ENCODE assay signal across 19 mouse cellular contexts in the genomic region with DNA sequence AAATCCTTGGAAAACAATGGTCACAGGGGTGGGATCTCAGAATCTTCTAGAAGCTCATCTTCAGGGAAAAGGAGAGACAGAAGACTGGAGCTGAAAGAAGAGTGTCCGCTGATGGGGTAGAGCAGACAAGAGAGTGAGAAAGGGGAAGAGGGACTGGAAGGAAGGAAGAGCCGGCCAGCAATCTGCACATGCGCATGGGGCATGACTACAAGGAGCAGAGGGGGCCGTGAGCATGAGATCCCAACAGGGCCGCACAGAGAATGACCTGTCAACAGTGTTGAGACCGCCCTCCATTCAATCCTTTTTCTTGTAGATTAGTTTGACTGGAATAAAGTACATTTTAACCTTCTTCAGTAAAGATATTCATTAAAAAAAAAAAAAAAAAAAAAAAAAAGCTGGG. TPM values are rescaled to one million over a fixed set of nuclear protein-coding genes. Genes with fewer than 3 reads are reported as not detected.
DNase-seq lines count a peak whose midpoint lies in the region; ATAC-seq lines count a peak whose summit lies in the region.
"Had no signal": no experiment of that assay in that cellular context is flagged by ENCODE, and none has a peak within 500 bp of the region (broad histone marks: within the 10 kb centered on the region; RNA-seq: fewer than 3 reads in every experiment).

No protein-coding gene starts in this region.

- H3K27me3 ChIP-seq in midbrain, embryonic 13.5 days, result 0 out of 2 replicates have a peak, but pooled peaks cover 5% of the 10 kb centered on the region
- H3K27me3 ChIP-seq in midbrain, embryonic 15.5 days (replicated peaks), result 0 out of 2 replicates have a peak, but pooled peaks cover 6% of the 10 kb centered on the region
- no peaks in the 10 kb centered on the region for H3K27me3 ChIP-seq in liver, embryonic 13.5 days
- H3K27me3 ChIP-seq: embryonic facial prominence, embryonic 13.5 days; intestine, embryonic 15.5 days; limb, embryonic 15.5 days had no signal

- no peak for ATAC-seq in midbrain, embryonic 13.5 days
- no peak for ATAC-seq in midbrain, embryonic 15.5 days (replicated peaks)
- ATAC-seq in liver, embryonic 13.5 days (ENCODE audit: low read depth), result no peak

- H3K27ac ChIP-seq in midbrain, embryonic 13.5 days, result no peak overlapping the region
- no peak overlapping the region for H3K27ac ChIP-seq in midbrain, embryonic 15.5 days
- no peak overlapping the region for H3K27ac ChIP-seq in liver, embryonic 13.5 days

- no peaks in the 10 kb centered on the region; the same call in 1 of the 2 replicates for H3K9me3 ChIP-seq in midbrain, embryonic 13.5 days
- H3K9me3 ChIP-seq in midbrain, embryonic 15.5 days, result no peaks in the 10 kb centered on the region
- H3K9me3 ChIP-seq in liver, embryonic 13.5 days (replicated peaks), result 0 out of 2 replicates have a peak, but pooled peaks cover 2% of the 10 kb centered on the region
- H3K9me3 ChIP-seq: hindbrain, embryonic 13.5 days; intestine, embryonic 15.5 days; limb, embryonic 15.5 days; midbrain, embryonic 12.5 days had no signal

- 93% methylated on average over 6 of the region's 6 CpGs for WGBS in midbrain, embryonic 13.5 days
- WGBS in midbrain, embryonic 15.5 days, result 86% methylated on average over 6 of the region's 6 CpGs
- 40% methylated on average over 6 of the region's 6 CpGs for WGBS in liver, embryonic 13.5 days (ENCODE audit: insufficient replicate concordance)

- peak; percentile 72 for DNase-seq in R1 (ENCODE audit: low read depth, low spot score)
- DNase-seq in liver, embryonic 13.5 days, result no peak
- DNase-seq in layer of hippocampus, postnatal 10 days (ENCODE audit: low spot score in 2 of 2), result no peak
- DNase-seq in gastrocnemius, adult 8-10 months (ENCODE audit: low spot score in 2 of 2), result no peak
- DNase-seq in left cerebral cortex, adult 18-20 months (ENCODE audit: low spot score in 2 of 2), result no peak
- DNase-seq: adrenal gland, adult 8-10 months; cerebellum, adult 18-20 months; gastrocnemius, postnatal 10 days; heart, postnatal 10 days; kidney, postnatal 4 days; right cerebral cortex, postnatal 14 days; thymus, postnatal 25 days had no signal

- H3K4me1 ChIP-seq in midbrain, embryonic 13.5 days (replicated peaks), result peaks cover 14% of the 10 kb centered on the region
- peaks cover 16% of the 10 kb centered on the region for H3K4me1 ChIP-seq in midbrain, embryonic 15.5 days
- H3K4me1 ChIP-seq in liver, embryonic 13.5 days (replicated peaks), result peaks cover 30% of the 10 kb centered on the region

- peaks cover 18% of the 10 kb centered on the region for H3K36me3 ChIP-seq in midbrain, embryonic 13.5 days
- peaks cover 14% of the 10 kb centered on the region; the same call in 1 of the 2 replicates for H3K36me3 ChIP-seq in midbrain, embryonic 15.5 days (replicated peaks)
- H3K36me3 ChIP-seq in liver, embryonic 13.5 days, result peaks cover 26% of the 10 kb centered on the region

- H3K9ac ChIP-seq in midbrain, embryonic 13.5 days (replicated peaks), result no peak overlapping the region
- H3K9ac ChIP-seq in midbrain, embryonic 15.5 days, result no peak overlapping the region
- H3K9ac ChIP-seq in liver, embryonic 13.5 days, result no peak overlapping the region

- H3K4me2 ChIP-seq in midbrain, embryonic 13.5 days (replicated peaks), result peak overlapping the region; percentile 94; the same call in 1 of the 2 replicates
- H3K4me2 ChIP-seq in midbrain, embryonic 15.5 days, result no peak overlapping the region
- peak overlapping the region; percentile 93 for H3K4me2 ChIP-seq in liver, embryonic 13.5 days

- no peak overlapping the region for H3K4me3 ChIP-seq in midbrain, embryonic 13.5 days (replicated peaks)
- no peak overlapping the region for H3K4me3 ChIP-seq in midbrain, embryonic 15.5 days
- H3K4me3 ChIP-seq in liver, embryonic 13.5 days (replicated peaks), result peak overlapping the region; percentile 81; the same call in 1 of the 2 replicates

RNA-seq across cellular contexts. Expression of a gene that starts 1.0 kb away (rescaled TPM):
- polyA plus RNA-seq in midbrain, embryonic 13.5 days (2015; fragmentation: Nextera tagmentation; extraction: Ambion mirVana), result 98.2 and 99.9 TPM in 2 replicates
- 110 and 116 TPM in 2 replicates for polyA plus RNA-seq in midbrain, embryonic 15.5 days (2015; fragmentation: Nextera tagmentation; extraction: Ambion mirVana)
- 77.0 and 84.6 TPM in 2 replicates for polyA plus RNA-seq in liver, embryonic 13.5 days (2015; fragmentation: Nextera tagmentation; extraction: Ambion mirVana)
- total RNA-seq in layer of hippocampus, postnatal 10 days (2021), result 10 to 100 TPM; 29.0 to 33.9 TPM
- total RNA-seq in gastrocnemius, adult 8-10 months (2022), result 10 to 100 TPM; 26.2 to 31.3 (median 28.5) TPM
- total RNA-seq in left cerebral cortex, adult 18-20 months (2021), result 10 to 100 TPM; 24.4 to 25.7 TPM

RNA-seq across cellular contexts. Expression of a gene that starts 16.1 kb away (rescaled TPM):
- 25.9 and 30.6 TPM in 2 replicates for polyA plus RNA-seq in midbrain, embryonic 13.5 days (2015; fragmentation: Nextera tagmentation; extraction: Ambion mirVana)
- polyA plus RNA-seq in midbrain, embryonic 15.5 days (2015; fragmentation: Nextera tagmentation; extraction: Ambion mirVana), result 28.3 and 28.9 TPM in 2 replicates
- polyA plus RNA-seq in liver, embryonic 13.5 days (2015; fragmentation: Nextera tagmentation; extraction: Ambion mirVana), result 14.7 and 15.3 TPM in 2 replicates
- total RNA-seq in layer of hippocampus, postnatal 10 days (2021), result 10 to 100 TPM; 15.5 to 17.8 TPM
- 10 to 100 TPM; 22.4 to 28.6 (median 23.5) TPM for total RNA-seq in gastrocnemius, adult 8-10 months (2022)
- total RNA-seq in left cerebral cortex, adult 18-20 months (2021), result 10 to 100 TPM; 20.9 to 25.4 TPM
